Mouse (Mus musculus) cerebellum, adult 2 months (tissue): ENCODE measurements around the gene Slc38a10. TPM values are rescaled to one million over a fixed set of nuclear protein-coding genes. Genes with fewer than 3 reads are reported as not detected.
A peak's percentile ranks its signal among the peaks of the same experiment; 100 is the strongest.

Experiments used
- DNase-seq, 2 experiments: peaks; one replicate each; pipeline ENCODE4 v3.0.0; 2021
- H3K27ac ChIP-seq: fragments of 200-500 bp; 2 replicates; pipeline ENCODE4 v1.5.1; 2012; ENCODE audit warnings: low read length, control low read depth, inconsistent platforms; ENCODE audit not compliant: insufficient read depth
- H3K27me3 ChIP-seq: fragments of 200-500 bp; 2 replicates; pipeline ENCODE4 v1.6.1; 2012; ENCODE audit warnings: inconsistent platforms, mild to moderate bottlenecking, low read length, moderate library complexity; ENCODE audit not compliant: control insufficient read depth, insufficient read depth
- H3K4me1 ChIP-seq: fragments of 200-500 bp; 2 replicates; pipeline ENCODE4 v1.6.1; 2011; ENCODE audit warnings: low read length; ENCODE audit not compliant: control insufficient read depth, insufficient read depth
- H3K4me3 ChIP-seq: fragments of 200-500 bp; replicated peaks from 2 replicates; pipeline ENCODE3; 2011; ENCODE audit warnings: mild to moderate bottlenecking, low read depth, low read length, control low read depth; ENCODE audit not compliant: insufficient read depth
- CTCF ChIP-seq: fragments of 200-500 bp; IDR thresholded peaks from 2 replicates; pipeline ENCODE4 v1.5.1; 2011; ENCODE audit warnings: low read depth, mild to moderate bottlenecking, control low read depth, low read length, moderate library complexity, borderline replicate concordance; ENCODE audit not compliant: insufficient read depth
- POLR2A ChIP-seq: fragments of 200-500 bp; IDR thresholded peaks from 2 replicates; pipeline ENCODE4 v1.6.1; 2011; ENCODE audit warnings: low read length, control low read depth, borderline replicate concordance; ENCODE audit not compliant: insufficient read depth
- WGBS: fragments of 180-500 bp; shearing (Covaris S2); methylation state at CpG from one replicate; pipeline ENCODE4 v1.1.7; 2018; 5-methylcytosine and 5-hydroxymethylcytosine counted together
- polyA plus RNA-seq: library from polyadenylated mRNA; depleted of rRNA; stranded (reverse); fragments of >200 nt; gene quantifications from 2 replicates; pipeline ENCODE4 v1.2.3, GENCODE M21; 2012

Slc38a10 gene
- polyA plus RNA-seq, 1 experiment = 73.2 TPM

DNA sequence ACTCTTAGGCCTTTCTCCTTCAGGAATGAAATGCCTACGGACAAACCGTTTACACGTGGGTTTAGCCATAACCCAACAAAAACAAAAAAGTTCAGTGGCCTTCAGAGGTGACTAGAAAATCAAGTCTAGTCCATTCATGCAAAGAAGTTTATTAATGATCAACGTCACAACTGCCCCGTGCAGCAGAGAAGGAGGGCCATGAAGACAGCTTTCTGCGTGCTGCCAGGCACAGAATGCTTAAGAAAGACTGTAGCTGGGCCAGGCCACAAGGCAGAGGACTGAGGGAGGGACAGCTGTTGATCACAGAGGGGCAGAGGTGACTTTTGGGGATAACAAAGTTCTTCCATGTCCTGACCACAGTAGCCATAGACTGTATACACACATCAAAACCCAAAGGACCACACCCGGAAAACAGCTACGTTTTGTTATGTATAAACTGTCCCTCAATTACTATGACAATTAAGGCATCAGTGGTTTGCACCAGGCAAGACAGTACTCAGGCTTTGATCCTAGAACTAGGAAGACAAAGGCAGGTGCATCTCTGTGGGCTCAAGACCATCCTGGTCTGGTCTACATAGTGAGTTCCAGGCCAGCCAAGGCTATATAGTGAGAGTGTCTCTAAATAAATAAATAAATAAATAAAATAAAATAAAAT lies 2.8 kb downstream of the Slc38a10 start:
- Histone ChIP-seq H3K4me1 (peaks cover 11% of the 10 kb centered on the region; the same call in 1 of the 2 replicates), H3K27me3 (no peaks in the 10 kb centered on the region), H3K4me3 (no peak overlapping the region), H3K27ac (no peak overlapping the region)
- no peak for DNase-seq
- no peak for TF ChIP-seq POLR2A
- TF ChIP-seq CTCF = no peak
- 92% methylated on average over 8 of the region's 8 CpGs for WGBS

DNA sequence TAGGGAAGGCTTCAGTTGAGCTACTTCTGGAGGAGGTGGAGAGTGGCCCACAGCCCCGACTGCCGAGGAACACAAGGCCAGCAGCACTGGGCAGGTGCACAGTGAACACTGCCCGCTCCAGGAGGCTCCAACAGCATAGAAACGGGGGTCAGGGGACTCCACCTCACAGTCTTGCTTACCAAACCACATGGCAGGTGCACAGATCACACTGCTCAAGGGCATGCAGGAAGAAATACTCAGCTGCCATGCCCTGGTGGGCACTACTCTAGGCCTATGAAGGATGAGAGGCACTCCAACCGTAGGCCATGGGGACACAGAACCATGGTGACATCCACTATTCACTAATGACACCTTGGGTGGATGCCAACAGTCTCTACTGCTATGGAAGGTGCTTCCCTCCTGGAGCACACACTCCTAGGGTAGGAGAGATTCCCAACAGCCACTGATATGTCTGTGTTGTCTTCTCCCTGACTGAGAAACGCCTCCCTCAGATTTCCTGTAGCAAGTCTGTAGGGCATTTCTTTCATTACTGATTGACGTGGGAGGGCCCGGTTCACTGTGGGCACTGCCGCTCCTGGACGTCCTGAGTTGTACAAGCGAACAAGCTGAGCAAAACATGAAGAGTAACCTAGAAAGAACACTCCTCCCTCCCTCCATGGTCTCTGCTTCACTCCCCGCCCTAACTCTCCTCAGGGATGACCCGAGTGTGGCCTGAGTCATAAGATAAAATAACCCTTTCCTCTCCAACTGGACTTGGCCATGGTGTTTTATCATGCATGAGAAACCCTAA lies 7.2 kb downstream of the Slc38a10 start:
- Histone ChIP-seq H3K27me3 (no peaks in the 10 kb centered on the region), H3K4me1 (peaks cover 19% of the 10 kb centered on the region), H3K4me3 (no peak overlapping the region), H3K27ac (no peak overlapping the region)
- DNase-seq = no peak
- 87% methylated on average over 13 of the region's 13 CpGs for WGBS
- TF ChIP-seq CTCF = no peak
- no peak for TF ChIP-seq POLR2A

DNA sequence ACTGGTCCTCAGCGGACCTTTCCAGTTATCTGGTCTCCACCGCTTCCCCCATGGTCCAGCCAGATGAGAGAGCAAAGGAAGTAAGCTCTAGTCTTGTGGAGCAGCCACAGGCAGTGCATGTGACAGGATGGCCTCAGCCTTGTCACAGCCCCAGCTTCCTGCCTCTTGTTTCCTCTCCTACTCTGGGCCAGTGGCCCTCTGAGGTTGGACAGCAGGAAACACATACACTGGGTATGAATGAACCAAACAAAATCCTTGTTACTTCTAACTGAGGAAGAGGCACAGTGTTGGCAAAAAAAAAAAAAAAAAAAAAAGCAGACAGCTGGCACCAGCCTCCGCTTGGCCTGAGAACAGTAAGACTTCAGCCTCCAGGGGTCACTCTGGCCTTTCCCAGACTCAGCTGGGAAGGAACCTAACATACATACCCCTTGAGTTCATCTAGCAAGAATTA lies 8.5 kb downstream of the Slc38a10 start:
- Histone ChIP-seq H3K4me1 (peaks cover 20% of the 10 kb centered on the region), H3K27ac (no peak overlapping the region), H3K27me3 (no peaks in the 10 kb centered on the region), H3K4me3 (no peak overlapping the region)
- 67% methylated on average over 3 of the region's 3 CpGs for WGBS
- peak; percentile 6; the same call in 1 of the 2 replicates for TF ChIP-seq CTCF
- TF ChIP-seq POLR2A = no peak
- DNase-seq = peak in 1 of 2 experiments; percentile 22

DNA sequence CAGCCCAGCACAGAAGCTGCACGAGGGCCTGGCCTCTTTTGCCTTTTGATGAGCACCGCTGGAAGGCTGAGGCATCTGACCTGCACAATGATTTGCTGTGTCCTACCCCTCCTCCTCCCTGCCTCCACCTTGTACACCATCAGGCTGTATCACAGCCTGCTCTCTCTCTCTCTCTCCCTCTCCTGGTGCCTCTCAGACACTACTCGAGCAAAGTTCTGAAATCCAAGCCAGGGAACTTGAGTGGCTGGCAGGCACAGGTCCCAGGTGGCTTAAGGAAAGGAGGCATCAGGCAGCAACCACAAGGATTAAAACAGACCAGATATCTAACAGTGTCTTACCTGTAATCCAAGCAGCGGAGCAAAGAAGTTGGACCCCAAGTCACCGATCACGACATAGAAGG lies 10.9 kb downstream of the Slc38a10 start:
- Histone ChIP-seq H3K4me1 (peaks cover 23% of the 10 kb centered on the region), H3K27me3 (no peaks in the 10 kb centered on the region), H3K4me3 (no peak overlapping the region), H3K27ac (no peak overlapping the region)
- whole genome bisulfite sequencing = 64% methylated on average over 6 of the region's 6 CpGs
- no peak for TF ChIP-seq POLR2A
- no peak for TF ChIP-seq CTCF
- DNase-seq = no peak

DNA sequence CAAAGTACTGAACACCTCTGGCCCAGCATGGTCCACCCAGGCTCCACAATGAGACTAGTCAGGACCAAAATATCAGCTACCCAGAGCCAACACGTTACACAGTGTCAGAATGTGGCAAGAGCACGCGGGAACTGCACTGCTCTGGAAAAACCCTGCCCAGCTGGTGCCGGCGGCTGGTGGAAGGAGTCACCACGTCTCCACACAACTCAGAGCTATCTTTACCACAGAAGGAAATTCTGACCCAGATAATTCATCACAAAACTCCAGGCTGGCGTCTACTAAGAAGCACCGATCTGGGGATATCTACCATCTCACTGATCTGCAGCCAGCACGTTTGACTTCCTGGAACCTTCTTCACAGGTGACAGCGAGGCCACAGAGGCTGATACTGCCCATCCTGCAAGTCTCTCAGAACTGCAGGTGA lies 11.8 kb downstream of the Slc38a10 start:
- DNase-seq = no peak
- Histone ChIP-seq H3K4me1 (peaks cover 23% of the 10 kb centered on the region), H3K4me3 (no peak overlapping the region), H3K27ac (no peak overlapping the region), H3K27me3 (no peaks in the 10 kb centered on the region)
- TF ChIP-seq POLR2A (no peak), CTCF (no peak)
- 48% methylated on average over 10 of the region's 10 CpGs for WGBS

DNA sequence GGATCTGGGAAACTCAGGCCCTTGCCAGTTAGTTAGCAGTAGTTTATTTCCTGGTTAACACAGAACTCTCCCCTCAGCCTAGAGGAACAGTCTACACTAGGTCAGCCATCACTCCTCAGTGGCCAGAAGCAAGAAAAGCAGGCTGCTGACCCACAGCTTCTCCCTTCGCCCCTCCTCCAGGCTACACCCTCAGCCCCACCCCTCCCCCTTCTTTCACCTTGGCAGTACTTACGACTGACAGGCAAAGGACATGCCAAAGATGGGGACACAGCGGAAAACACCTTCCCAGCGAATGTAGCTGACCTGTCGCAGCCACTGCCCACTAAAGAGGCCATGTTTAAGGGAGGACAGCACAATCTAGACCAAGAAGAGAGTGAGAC lies 13.5 kb downstream of the Slc38a10 start:
- DNase-seq = no peak
- 59% methylated on average over 5 of the region's 5 CpGs for WGBS
- no peaks in the 10 kb centered on the region for H3K27me3 ChIP-seq
- TF ChIP-seq POLR2A (no peak), CTCF (no peak)
- H3K27ac ChIP-seq = no peak overlapping the region
- H3K4me3 ChIP-seq = no peak overlapping the region
- H3K4me1 ChIP-seq = peaks cover 12% of the 10 kb centered on the region

DNA sequence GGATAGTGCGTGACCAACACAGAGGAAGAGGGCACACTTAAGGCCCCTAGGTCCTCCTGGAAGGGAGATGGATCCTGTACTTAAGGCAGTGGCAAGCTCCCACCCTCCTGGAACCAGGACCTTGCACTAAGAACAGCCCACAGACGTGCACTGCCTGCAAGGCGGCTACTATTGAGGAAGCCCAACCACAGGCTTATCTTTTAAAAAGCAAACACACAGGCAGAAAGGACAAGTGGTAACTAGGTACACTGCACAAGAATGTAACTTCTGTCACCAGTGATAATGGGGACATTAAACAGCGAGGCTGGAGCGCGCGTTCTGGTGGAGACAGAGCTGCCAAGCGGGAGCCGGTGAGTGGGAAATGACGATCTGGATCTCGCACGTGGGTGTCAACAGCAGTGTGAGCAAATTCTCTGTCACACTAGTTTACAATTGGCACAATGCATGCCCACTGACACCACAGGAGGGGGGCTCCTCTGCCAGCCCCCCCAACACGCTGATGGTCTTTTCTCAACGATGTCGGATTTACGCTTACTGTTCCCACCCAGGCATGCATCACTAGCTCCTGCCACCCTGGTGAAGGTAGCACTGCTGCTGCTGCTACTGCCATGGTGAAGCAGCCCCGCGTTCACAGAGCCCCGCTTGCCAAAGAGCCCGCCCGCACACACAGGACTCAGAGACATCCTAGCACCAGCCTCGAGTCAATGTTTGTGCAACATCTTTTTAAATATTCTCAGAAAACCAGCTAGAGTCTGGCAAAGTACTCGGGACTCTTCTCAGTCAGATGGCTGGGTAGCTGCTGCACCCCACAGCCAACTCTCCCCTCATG lies 14.1 kb downstream of the Slc38a10 start:
- TF ChIP-seq POLR2A (no peak), CTCF (no peak)
- Histone ChIP-seq H3K4me1 (peaks cover 10% of the 10 kb centered on the region), H3K27me3 (no peaks in the 10 kb centered on the region), H3K4me3 (no peak overlapping the region), H3K27ac (no peak overlapping the region)
- WGBS = 62% methylated on average over 23 of the region's 23 CpGs
- no peak for DNase-seq

DNA sequence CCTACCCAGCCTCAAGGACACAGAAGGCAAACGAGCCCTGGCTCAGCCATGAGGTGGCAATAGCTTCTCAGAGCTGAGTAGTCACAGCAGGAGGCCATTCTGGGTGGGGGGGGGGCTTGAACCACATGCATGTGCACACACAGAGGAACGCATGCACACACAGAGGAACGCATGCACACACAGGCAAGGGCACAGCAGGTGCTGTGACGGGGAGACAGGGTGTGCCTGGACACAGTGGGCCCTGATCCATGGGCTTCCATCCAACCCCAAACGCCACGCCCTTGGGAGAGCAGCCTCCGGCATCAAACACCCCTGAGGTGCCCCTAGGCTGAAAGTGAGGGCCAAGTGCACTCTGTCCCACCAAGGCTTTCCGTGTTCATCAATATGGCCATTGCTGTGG lies 15.0 kb downstream of the Slc38a10 start:
- WGBS = 50% methylated on average over 8 of the region's 8 CpGs

More for the DNA sequence above, 15.0 kb downstream of the Slc38a10 start:
- no peak overlapping the region for H3K27ac ChIP-seq
- no peak for TF ChIP-seq CTCF
- no peak for TF ChIP-seq POLR2A
- H3K27me3 ChIP-seq = no peaks in the 10 kb centered on the region
- H3K4me1 ChIP-seq = peaks cover 10% of the 10 kb centered on the region
- H3K4me3 ChIP-seq = no peak overlapping the region
- DNase-seq = no peak
